Mouse (Mus musculus): ENCODE measurements around the gene Ybx2. TPM values are rescaled to one million over a fixed set of nuclear protein-coding genes. Genes with fewer than 3 reads are reported as not detected.
"Not testable (repeated sequence)": the region's sequence is repeated elsewhere in the genome, so short reads cannot be mapped to it uniquely, and the experiment has no call there.

Gene Ybx2
- polyA plus RNA-seq, 1 experiment from 2014 or later: 4.6 TPM

DNA sequence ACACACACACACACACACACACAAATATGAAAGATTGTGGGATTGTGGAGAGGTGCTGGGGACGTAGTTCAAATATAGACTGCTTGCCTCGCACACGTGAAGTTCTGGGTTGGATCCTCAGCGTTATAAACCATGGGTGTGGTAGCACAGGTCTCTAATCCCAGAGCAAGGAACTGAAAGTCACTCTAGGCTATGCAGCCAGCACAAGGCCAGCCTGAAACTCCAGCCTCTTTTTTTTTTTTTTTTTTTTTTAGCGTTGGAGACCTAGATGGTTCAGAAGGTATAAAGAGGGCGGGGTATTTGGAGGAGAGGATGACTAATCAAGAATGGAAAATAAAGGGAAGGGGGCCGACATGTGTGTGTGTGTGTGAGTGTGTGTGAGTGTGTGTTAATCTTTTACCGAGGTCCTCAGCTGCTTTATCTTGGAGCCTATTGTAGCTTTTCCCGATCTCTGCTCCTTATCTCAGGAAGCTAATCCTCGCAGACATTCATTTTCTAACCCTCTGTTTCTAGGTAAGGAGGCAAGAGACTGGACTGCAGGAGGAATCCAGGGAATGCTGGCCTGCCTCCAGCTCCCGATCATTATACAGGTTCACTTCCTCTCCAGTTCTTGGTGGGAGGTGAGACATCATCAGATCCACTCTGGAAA lies 17.8 kb downstream of the Ybx2 start:
- Histone ChIP-seq H3K9me3 (no peaks in the 10 kb centered on the region), H3K9ac (no peak overlapping the region), H3K36me3 (no peaks in the 10 kb centered on the region), H3K27ac (no peak overlapping the region), H3K4me2 (no peak overlapping the region), H3K27me3 (peaks cover under 1% of the 10 kb centered on the region; the same call in 1 of the 2 replicates), H3K4me1 (peaks cover 4% of the 10 kb centered on the region), H3K4me3 (no peak overlapping the region)
- 53% methylated on average over 11 of the region's 11 CpGs for WGBS
- no peak for ATAC-seq (ENCODE audit: insufficient number of reproducible peaks, low FRiP score, low TSS enrichment, low read depth)

DNA sequence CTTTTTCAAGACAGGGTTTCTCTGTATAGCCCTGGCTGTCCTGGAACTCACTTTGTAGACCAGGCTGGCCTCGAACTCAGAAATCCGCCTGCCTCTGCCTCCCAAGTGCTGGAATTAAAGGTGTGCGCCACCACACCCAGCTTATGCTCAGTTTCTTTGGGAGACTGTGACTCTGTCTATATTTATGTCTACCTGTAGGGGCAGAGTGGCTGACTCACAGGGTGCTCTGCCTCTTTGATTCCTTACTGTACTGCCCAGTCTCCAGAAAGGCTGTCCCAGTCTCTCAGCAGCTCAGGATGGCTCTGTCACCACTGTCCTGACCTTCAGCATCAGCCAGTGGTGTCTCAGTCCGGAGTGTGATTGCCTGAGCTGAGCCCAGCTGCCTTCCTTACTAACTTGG lies 20.0 kb downstream of the Ybx2 start:
- not testable (repeated sequence) for H3K4me1 ChIP-seq; H3K36me3 ChIP-seq; H3K9ac ChIP-seq; H3K9me3 ChIP-seq; H3K4me2 ChIP-seq; H3K27ac ChIP-seq; ATAC-seq (ENCODE audit: insufficient number of reproducible peaks, low FRiP score, low TSS enrichment, low read depth); H3K4me3 ChIP-seq
- peaks cover 17% of the 10 kb centered on the region for H3K27me3 ChIP-seq
- WGBS: 65% methylated on average over 4 of the region's 4 CpGs

GRCm38 (mm10) chr11:69956218-69956617 lies 20.6 kb downstream of the Ybx2 start:
- 58% methylated on average over 1 of the region's 1 CpGs for WGBS

GRCm38 (mm10) chr11:69960616-69961015 lies 25.0 kb downstream of the Ybx2 start:
- H3K36me3 ChIP-seq: no peaks in the 10 kb centered on the region
- H3K4me1 ChIP-seq: peaks cover 8% of the 10 kb centered on the region
- no peak overlapping the region for H3K4me3 ChIP-seq
- no peaks in the 10 kb centered on the region for H3K9me3 ChIP-seq
- no peak for ATAC-seq (ENCODE audit: insufficient number of reproducible peaks, low FRiP score, low TSS enrichment, low read depth)
- H3K9ac ChIP-seq: no peak overlapping the region
- peaks cover 55% of the 10 kb centered on the region for H3K27me3 ChIP-seq
- no peak overlapping the region for H3K27ac ChIP-seq
- no peak overlapping the region for H3K4me2 ChIP-seq
- WGBS: 40% methylated on average over 5 of the region's 5 CpGs

More at GRCm38 (mm10) chr11:69956218-69956617, 20.6 kb downstream of the Ybx2 start:
- H3K4me2 ChIP-seq: no peak overlapping the region
- no peaks in the 10 kb centered on the region for H3K9me3 ChIP-seq
- ATAC-seq (ENCODE audit: insufficient number of reproducible peaks, low FRiP score, low TSS enrichment, low read depth): no peak
- H3K27ac ChIP-seq: no peak overlapping the region
- no peak overlapping the region for H3K4me3 ChIP-seq
- no peaks in the 10 kb centered on the region for H3K36me3 ChIP-seq
- peaks cover 17% of the 10 kb centered on the region for H3K27me3 ChIP-seq
- no peaks in the 10 kb centered on the region for H3K4me1 ChIP-seq
- no peak overlapping the region for H3K9ac ChIP-seq

DNA sequence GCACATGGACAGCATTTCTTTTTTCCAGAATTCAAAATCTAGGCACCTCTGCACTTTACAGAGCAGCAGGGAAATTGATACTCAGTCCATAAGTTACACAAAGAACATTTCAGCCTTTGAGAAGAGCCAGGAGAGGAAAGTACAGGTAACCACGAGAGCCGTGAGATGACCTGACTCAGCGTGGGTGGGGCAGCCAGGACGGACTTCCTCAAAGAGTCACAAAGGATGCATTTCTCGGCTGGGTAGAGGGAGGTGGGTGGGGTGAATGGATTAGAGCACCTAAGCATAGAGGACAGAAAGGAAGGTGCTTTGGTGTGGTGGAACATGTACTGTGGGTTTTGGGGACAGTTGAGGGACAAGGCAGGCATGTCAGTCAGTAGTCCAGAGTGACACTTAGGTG lies 26.2 kb downstream of the Ybx2 start:
- WGBS: 28% methylated on average over 5 of the region's 5 CpGs
- Histone ChIP-seq H3K27ac (no peak overlapping the region), H3K9ac (no peak overlapping the region), H3K27me3 (peaks cover 68% of the 10 kb centered on the region), H3K36me3 (no peaks in the 10 kb centered on the region), H3K4me3 (no peak overlapping the region), H3K4me2 (no peak overlapping the region), H3K4me1 (peaks cover 20% of the 10 kb centered on the region), H3K9me3 (no peaks in the 10 kb centered on the region)
- no peak for ATAC-seq (ENCODE audit: insufficient number of reproducible peaks, low FRiP score, low TSS enrichment, low read depth)

DNA sequence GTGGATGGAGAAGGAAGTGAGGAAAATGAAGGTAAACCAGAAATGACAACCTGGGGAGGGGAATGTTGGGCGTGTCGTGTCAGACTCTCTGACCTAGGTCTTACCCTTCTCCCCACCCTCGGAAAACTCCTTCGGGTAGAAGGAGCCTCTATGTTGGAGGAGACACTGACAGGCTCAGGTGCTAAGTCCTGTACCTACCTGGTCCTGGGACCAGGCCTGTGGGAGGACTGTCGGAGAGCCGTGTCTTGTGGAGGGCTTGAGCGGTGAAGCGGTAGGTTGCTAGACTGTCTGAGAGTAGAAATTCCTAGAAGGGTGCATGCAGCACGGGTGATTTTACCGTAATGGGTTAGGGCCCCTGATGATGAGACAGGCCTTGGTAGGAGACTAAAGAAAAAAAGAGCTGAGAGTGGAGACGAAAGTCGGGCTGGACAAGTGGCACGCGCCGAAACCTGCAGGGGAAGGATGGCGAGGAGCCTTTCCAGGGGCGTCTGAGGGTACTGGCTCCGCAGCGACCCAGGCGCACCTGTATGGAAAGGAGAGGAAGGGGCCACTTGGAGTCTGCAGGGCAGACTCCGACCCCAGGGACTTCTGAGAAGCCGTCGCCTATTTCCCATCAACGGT lies 29.2 kb downstream of the Ybx2 start, which contains the start of gene Cldn7:
TSS of gene Cldn7 (plus strand) at position 130 of the 621 bp plus-strand sequence.
- Histone ChIP-seq H3K27ac (no peak within 1 kb of the TSS), H3K36me3 (peaks cover 19% of the 10 kb centered on the region), H3K27me3 (peaks cover 65% of the 10 kb centered on the region), H3K4me1 (peaks cover 24% of the 10 kb centered on the region), H3K9me3 (no peaks in the 10 kb centered on the region), H3K9ac (no peak within 1 kb of the TSS), H3K4me3 (peak within 1 kb of the TSS; percentile 39), H3K4me2 (peak within 1 kb of the TSS; percentile 72)
- no peak for ATAC-seq (ENCODE audit: insufficient number of reproducible peaks, low FRiP score, low TSS enrichment, low read depth)
- 10% methylated on average over 24 of the region's 24 CpGs for WGBS

- H3K4me2 ChIP-seq: peak overlapping the region; percentile 72
- H3K27ac ChIP-seq: no peak overlapping the region
- no peak overlapping the region for H3K9ac ChIP-seq
- ATAC-seq (ENCODE audit: insufficient number of reproducible peaks, low FRiP score, low TSS enrichment, low read depth): no peak
- WGBS: 3% methylated on average over 49 of the region's 49 CpGs
- H3K27me3 ChIP-seq: peaks cover 60% of the 10 kb centered on the region
- peaks cover 25% of the 10 kb centered on the region for H3K36me3 ChIP-seq
- H3K9me3 ChIP-seq: no peaks in the 10 kb centered on the region
- H3K4me1 ChIP-seq: peaks cover 24% of the 10 kb centered on the region
- peak overlapping the region; percentile 39 for H3K4me3 ChIP-seq
These were observed 29.8 kb downstream of the Ybx2 start for GRCm38 (mm10) chr11:69965271-69966005.

DNA sequence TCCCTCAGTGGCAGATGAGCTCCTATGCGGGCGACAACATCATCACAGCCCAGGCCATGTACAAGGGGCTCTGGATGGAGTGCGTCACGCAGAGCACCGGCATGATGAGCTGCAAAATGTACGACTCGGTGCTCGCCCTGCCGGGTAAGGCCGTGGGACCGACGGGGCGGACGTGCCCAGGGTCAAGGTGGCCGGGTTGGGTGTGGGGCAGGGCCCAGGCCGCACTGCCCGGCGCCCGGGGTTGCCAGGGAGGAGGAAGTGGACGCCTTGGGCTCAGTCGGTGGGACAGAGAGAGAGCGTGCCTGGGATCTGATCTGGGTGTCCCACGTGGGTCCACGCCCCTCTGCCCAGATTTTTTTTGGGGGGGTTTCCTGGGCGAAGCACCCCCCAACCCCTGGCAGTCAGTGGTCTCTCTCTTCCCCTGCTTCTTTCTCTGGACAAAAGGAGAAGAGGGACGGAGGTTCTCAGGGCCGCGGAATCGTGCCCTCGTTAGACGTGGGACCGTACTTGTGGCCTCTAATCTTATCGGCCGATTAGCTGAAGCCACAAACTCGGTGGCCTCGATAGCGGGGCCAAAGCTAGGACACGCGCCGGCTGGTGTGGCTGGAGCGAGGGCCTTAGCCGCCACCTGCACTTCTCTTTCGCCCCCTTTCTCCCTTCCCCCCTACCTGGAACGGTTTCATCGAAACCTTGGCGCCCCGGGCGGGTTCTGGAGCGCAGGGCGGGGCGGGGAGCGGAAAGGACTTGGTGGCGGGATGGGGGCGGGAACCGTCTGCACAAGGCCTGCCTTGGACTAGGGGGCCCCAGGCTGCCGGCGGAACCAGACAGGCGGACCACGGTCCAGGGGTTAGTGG lies 30.6 kb downstream of the Ybx2 start:
- peak overlapping the region; percentile 39 for H3K4me3 ChIP-seq
- peaks cover 29% of the 10 kb centered on the region for H3K36me3 ChIP-seq
- H3K9me3 ChIP-seq: no peaks in the 10 kb centered on the region
- no peak overlapping the region for H3K27ac ChIP-seq
- peaks cover 58% of the 10 kb centered on the region for H3K27me3 ChIP-seq
- H3K9ac ChIP-seq: peak overlapping the region; percentile 45
- peak; percentile 57; the same call in 1 of the 2 replicates for ATAC-seq (ENCODE audit: insufficient number of reproducible peaks, low FRiP score, low TSS enrichment, low read depth)
- WGBS: 2% methylated on average over 58 of the region's 59 CpGs
- H3K4me2 ChIP-seq: peak overlapping the region; percentile 72
- peaks cover 24% of the 10 kb centered on the region for H3K4me1 ChIP-seq

DNA sequence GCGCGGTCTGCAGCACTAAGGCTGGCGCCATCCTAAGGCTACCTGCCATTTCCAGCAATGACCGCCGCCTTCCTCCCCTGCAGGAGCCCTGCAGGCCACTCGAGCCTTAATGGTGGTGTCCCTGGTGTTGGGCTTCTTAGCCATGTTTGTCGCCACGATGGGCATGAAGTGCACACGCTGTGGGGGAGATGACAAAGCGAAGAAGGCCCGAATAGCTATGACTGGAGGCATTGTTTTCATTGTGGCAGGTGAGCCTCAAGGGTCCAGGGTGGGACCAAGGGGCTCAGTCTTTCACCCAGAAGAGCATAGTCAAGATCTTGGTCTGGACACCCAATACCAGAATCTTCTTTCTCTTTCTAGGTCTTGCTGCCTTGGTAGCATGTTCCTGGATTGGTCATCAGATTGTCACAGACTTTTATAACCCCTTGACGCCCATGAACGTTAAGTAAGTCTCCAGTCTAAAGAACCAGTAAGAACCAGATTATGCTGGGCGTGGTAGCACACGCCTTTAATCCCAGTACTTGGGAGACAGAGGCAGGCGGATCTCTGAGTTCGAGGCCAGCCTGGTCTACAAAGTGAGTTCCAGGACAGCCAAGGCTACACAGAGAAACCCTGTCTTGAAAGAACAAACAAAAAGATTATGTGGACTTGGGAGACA lies 31.4 kb downstream of the Ybx2 start:
- Histone ChIP-seq H3K4me2 (peak overlapping the region; percentile 72), H3K4me3 (peak overlapping the region; percentile 39), H3K9me3 (no peaks in the 10 kb centered on the region), H3K27ac (no peak overlapping the region), H3K4me1 (peaks cover 24% of the 10 kb centered on the region), H3K9ac (peak overlapping the region; percentile 45; the same call in 1 of the 2 replicates), H3K36me3 (peaks cover 37% of the 10 kb centered on the region), H3K27me3 (peaks cover 56% of the 10 kb centered on the region)
- WGBS: 41% methylated on average over 17 of the region's 17 CpGs
- ATAC-seq (ENCODE audit: insufficient number of reproducible peaks, low FRiP score, low TSS enrichment, low read depth): no peak

- Histone ChIP-seq H3K27me3 (peaks cover 38% of the 10 kb centered on the region), H3K9ac (no peak overlapping the region), H3K4me1 (peaks cover 24% of the 10 kb centered on the region), H3K4me2 (no peak overlapping the region), H3K9me3 (no peaks in the 10 kb centered on the region), H3K27ac (no peak overlapping the region), H3K4me3 (no peak overlapping the region), H3K36me3 (peaks cover 54% of the 10 kb centered on the region)
- no peak for ATAC-seq (ENCODE audit: insufficient number of reproducible peaks, low FRiP score, low TSS enrichment, low read depth)
- 80% methylated on average over 4 of the region's 4 CpGs for WGBS
These were observed 33.2 kb downstream of the Ybx2 start for GRCm38 (mm10) chr11:69968793-69969192.

DNA sequence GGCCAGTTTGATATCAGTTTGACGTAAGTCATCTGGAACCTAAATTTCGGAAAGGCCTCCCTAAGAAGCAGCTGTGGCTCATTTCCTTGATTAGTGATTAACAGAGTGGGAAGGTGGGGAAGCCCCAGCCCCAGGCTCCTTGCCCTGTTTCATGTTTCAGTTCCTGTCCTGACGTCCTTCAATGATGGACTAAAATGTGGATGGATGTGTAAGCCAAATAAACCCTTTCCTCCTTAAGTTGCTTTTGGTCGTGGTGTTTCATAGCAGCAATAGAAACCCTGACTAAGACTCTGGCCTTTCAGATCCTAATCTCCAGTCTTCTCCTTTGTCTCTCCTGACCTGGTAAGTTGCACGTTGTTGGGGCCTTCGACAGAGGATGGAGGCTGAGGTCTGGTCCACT lies 34.6 kb downstream of the Ybx2 start:
- H3K27ac ChIP-seq: no peak overlapping the region
- WGBS: 81% methylated on average over 6 of the region's 6 CpGs
- no peak overlapping the region for H3K4me2 ChIP-seq
- H3K9me3 ChIP-seq: no peaks in the 10 kb centered on the region
- H3K4me1 ChIP-seq: peaks cover 20% of the 10 kb centered on the region
- H3K36me3 ChIP-seq: peaks cover 68% of the 10 kb centered on the region
- H3K4me3 ChIP-seq: no peak overlapping the region
- H3K27me3 ChIP-seq: peaks cover 24% of the 10 kb centered on the region
- ATAC-seq (ENCODE audit: insufficient number of reproducible peaks, low FRiP score, low TSS enrichment, low read depth): no peak
- no peak overlapping the region for H3K9ac ChIP-seq
